Mouse (Mus musculus): Measurements from ENCODE around the gene Stt3a.

GRCm38 (mm10) chr9:36814486-36814885 is 47.0 kb upstream of the Stt3a start:
- TF ChIP-seq CTCF (IDR thresholded peaks at IDR 0.05; ENCODE audit: low read depth) (0 out of 2 replicates have a peak, but pooled peaks have one; percentile 21), EP300 (IDR thresholded peaks at IDR 0.05; ENCODE audit: low read depth) (no peak)

Measured in liver, embryonic 14.5 days (tissue).